Mouse (Mus musculus) bone marrow, adult 2 months (tissue): ENCODE results near the gene Igf2bp3.

Source experiments
- CTCF ChIP-seq: fragments of 200-500 bp; IDR thresholded peaks from 2 replicates; pipeline ENCODE4 v1.5.1; 2011; ENCODE audit warnings: low read length, control low read depth; ENCODE audit not compliant: control insufficient read depth, insufficient read depth
- POLR2A ChIP-seq: fragments of 200-500 bp; IDR thresholded peaks from 2 replicates; pipeline ENCODE4 v1.6.1; 2011; ENCODE audit warnings: low read depth, mild to moderate bottlenecking, control low read depth, low read length, borderline replicate concordance; ENCODE audit not compliant: control insufficient read depth

DNA sequence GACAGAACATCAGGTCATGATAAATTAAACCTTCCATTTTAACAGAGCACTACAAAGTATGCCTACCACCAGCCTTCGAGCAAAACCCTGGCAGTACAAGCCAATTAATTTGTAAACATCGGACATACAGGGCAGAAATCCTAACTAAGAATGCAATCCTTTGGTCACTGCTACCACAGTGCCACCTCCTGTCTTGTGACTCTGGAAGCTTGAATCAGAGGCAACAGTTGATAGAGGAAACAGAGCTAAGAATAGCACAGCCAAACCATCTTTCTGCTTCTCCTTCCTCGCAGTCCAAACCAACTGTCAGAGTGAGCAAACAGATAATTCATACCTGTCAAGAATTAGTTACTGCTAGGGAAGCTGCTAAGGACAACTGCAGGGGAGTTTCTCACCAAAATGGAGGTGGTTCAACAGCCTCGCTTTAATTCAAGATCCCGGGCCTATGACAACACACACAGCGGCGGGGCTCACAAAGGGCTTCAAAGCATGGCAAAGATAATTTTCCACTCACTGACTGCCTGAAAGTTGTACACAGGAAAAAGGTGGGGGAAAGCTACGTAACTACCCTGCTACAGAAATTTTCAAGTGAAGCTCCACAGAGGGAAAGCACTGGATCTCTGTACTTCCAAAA is 6.3 kb downstream of the Igf2bp3 start:
- TF ChIP-seq CTCF: no peak
- TF ChIP-seq POLR2A: no peak
